Mouse (Mus musculus): ENCODE measurements around the gene Cpn1.

- TF ChIP-seq CTCF (IDR thresholded peaks at IDR 0.05; ENCODE audit: low read depth): no peak
- TF ChIP-seq EP300 (optimal IDR thresholded peaks at IDR 0.05): no peak
Observed at GRCm38 (mm10) chr19:43973711-43974110, 12.6 kb downstream of the Cpn1 start.
